Mouse (Mus musculus) megakaryocyte, embryonic 14.5 days (primary cell): Measurements from ENCODE around the gene Psmb8.

Source experiments
- FLI1 ChIP-seq: IDR thresholded peaks from 2 replicates; pipeline ENCODE4 v1.6.1; 2012; ENCODE audit warnings: low read length, inconsistent platforms, mixed read lengths
- GATA1 ChIP-seq: IDR thresholded peaks from 3 replicates; pipeline ENCODE4 v1.6.1; 2012; ENCODE audit warnings: mixed read lengths, low read length, inconsistent platforms, borderline replicate concordance

DNA sequence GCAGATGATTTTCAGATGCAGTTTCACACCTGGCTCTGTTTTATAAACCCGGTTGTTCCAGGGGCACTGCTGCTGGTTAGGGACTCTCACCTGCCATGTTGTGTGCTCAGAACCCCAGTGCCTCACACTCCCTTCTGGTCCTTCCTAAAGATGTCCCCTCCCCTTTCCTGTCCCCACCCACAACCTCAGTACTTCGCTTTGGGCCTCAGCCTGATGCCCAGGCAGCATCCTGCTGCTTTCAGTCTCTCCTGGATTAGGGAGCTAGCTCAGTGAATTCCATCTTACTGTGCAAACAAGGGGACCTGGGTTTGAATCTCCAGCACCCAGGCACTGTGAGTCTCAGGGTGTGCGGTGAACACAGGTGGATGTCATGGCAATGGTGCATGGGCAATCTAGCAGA lies 9.9 kb downstream of the Psmb8 start:
- TF ChIP-seq GATA1 (no peak), FLI1 (no peak)
